Mouse (Mus musculus): Measurements from ENCODE around the gene Rftn2.
"Not testable (repeated sequence)": the region's sequence is repeated elsewhere in the genome, so short reads cannot be mapped to it uniquely, and the experiment has no call there.

Rftn2 gene

GRCm38 (mm10) chr1:55171361-55172325, 54.9 kb downstream of the Rftn2 start:
- DNase-seq: no peak

- DNase-seq: no peak
Observed at GRCm38 (mm10) chr1:55168591-55168990, 58.0 kb downstream of the Rftn2 start.

GRCm38 (mm10) chr1:55167560-55167959, 59.0 kb downstream of the Rftn2 start:
- no peak for DNase-seq

GRCm38 (mm10) chr1:55164005-55164404, 62.6 kb downstream of the Rftn2 start:
- DNase-seq: no peak

- DNase-seq: no peak
Observed at GRCm38 (mm10) chr1:55162781-55163180, 63.8 kb downstream of the Rftn2 start.

- DNase-seq: peak; percentile 19 to 68
Observed at GRCm38 (mm10) chr1:55161895-55162294, 64.7 kb downstream of the Rftn2 start.

- DNase-seq: no peak
Observed at GRCm38 (mm10) chr1:55160831-55161638, 65.5 kb downstream of the Rftn2 start.

- DNase-seq: no peak
Observed at GRCm38 (mm10) chr1:55160218-55160617, 66.4 kb downstream of the Rftn2 start.

- DNase-seq: no peak
Observed at GRCm38 (mm10) chr1:55158821-55159220, 67.8 kb downstream of the Rftn2 start.

GRCm38 (mm10) chr1:55158211-55158610, 68.4 kb downstream of the Rftn2 start:
- DNase-seq: no peak

GRCm38 (mm10) chr1:55157329-55157728, 69.3 kb downstream of the Rftn2 start:
- DNase-seq: no peak

GRCm38 (mm10) chr1:55145556-55145955, 81.0 kb downstream of the Rftn2 start:
- DNase-seq: no peak

- no peak for DNase-seq
Observed at GRCm38 (mm10) chr1:55144338-55144737, 82.2 kb downstream of the Rftn2 start.

- no peak for DNase-seq
Observed at GRCm38 (mm10) chr1:55135846-55136245, 90.7 kb downstream of the Rftn2 start.

GRCm38 (mm10) chr1:55134301-55134700, 92.3 kb downstream of the Rftn2 start:
- DNase-seq: no peak

GRCm38 (mm10) chr1:55133173-55133572, 93.4 kb downstream of the Rftn2 start:
- DNase-seq: no peak

- no peak for DNase-seq
Observed at GRCm38 (mm10) chr1:55132308-55132707, 94.3 kb downstream of the Rftn2 start.

GRCm38 (mm10) chr1:55131424-55132014, 95.1 kb downstream of the Rftn2 start:
- peak in 1 of 2 experiments; percentile 36 for DNase-seq

GRCm38 (mm10) chr1:55130943-55131401, 95.6 kb downstream of the Rftn2 start, which contains the start of gene Mob4:
Gene Mob4 (plus strand): TSS chr1:55131231.
- DNase-seq: peak; percentile 93 to 98

GRCm38 (mm10) chr1:55130190-55130916, 96.2 kb downstream of the Rftn2 start:
- DNase-seq: no peak

- DNase-seq: no peak
Observed at GRCm38 (mm10) chr1:55129716-55130115, 96.9 kb downstream of the Rftn2 start.

GRCm38 (mm10) chr1:55124136-55124535, 102.4 kb downstream of the Rftn2 start:
- not testable (repeated sequence) for DNase-seq

Data from kidney, postnatal 36 days (tissue).